Mouse (Mus musculus) granulocyte monocyte progenitor cell, adult 5-6 weeks (primary cell): ENCODE data around the gene Adamts12. TPM values are rescaled to one million over a fixed set of nuclear protein-coding genes. Genes with fewer than 3 reads are reported as not detected.

Experiments
- ATAC-seq: replicated peaks from 2 replicates; pipeline ENCODE4 v1.8.0; 2016; ENCODE audit warnings: mild to moderate bottlenecking, moderate TSS enrichment, inconsistent platforms; ENCODE audit not compliant: poor library complexity, severe bottlenecking
- total RNA-seq, 2 experiments: library from RNA; stranded (forward) in 1 of 2; stranded (reverse) in 1 of 2; fragments of 200-712, 200-1000 nt in 1 of 2; fragments of >200 nt in 1 of 2; fragmentation: Nextera tagmentation in 1 of 2; gene quantifications; 2 replicates each; pipeline ENCODE4 v1.2.3; 2014 to 2017

The Adamts12 gene
- total RNA-seq, 2 experiments from 2014 or later = not detected

DNA sequence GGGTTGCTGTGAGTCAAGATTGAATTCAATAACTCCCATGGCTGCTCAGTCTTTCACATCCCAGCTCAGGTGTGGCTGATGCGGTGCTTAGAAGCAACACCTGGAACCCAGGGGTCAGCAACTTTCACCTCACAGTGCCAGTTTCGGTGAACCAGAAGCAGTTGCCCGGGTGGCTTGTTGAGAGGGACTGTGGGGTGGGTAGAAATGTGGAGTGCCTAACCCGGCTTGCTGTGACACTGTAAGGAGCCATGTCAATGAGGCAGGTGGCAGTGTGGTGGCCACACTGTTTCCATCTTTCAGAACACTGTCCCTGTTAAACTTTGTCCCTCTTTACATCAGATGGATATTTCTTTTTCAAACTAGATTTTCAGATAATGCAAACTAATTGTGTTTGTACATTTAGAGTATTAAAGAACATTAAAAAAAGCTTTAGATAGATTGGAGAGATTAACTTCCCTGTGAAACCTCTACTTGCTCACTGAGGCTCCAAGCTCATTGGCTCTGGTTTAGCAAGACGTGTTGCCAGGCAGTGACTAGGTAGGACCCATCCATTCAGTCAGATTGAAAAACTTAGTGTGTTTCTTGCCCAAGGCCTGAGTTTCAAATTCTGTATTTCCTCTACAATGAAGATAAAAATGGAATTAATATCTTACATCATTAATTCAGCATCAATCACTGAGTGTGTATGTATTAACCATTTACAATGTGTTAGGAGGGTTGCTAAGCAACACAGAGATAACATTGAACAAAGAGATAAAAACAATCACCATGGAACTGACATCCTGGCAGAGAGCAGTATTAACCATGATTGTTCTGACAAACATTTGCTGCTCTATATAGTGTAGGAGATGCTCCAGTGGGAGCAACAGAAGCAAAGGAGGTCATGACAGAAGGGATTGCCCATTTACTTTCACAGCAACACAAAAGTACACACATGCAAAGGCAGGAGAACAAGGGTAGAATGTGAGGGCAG lies 68.3 kb downstream of the Adamts12 start:
- ATAC-seq = no peak

DNA sequence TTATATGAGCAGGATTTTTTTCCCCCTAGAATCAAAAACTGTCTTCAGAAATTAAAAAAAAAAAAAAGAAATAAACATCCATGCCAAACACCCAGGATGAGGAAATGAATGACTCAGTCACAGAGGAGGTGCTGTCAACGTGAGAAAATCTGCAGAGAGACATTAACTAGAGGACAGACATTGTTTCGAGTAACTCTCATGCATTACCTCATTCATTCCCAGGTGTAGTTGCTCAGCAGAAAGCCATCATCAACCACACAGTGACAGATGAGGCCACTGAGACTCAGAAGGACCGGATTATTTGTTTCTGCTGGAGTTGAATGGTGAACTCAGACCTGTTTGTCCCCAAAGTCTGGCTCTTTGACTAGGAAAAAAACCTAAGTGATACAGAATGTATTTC lies 81.0 kb downstream of the Adamts12 start:
- ATAC-seq = no peak

DNA sequence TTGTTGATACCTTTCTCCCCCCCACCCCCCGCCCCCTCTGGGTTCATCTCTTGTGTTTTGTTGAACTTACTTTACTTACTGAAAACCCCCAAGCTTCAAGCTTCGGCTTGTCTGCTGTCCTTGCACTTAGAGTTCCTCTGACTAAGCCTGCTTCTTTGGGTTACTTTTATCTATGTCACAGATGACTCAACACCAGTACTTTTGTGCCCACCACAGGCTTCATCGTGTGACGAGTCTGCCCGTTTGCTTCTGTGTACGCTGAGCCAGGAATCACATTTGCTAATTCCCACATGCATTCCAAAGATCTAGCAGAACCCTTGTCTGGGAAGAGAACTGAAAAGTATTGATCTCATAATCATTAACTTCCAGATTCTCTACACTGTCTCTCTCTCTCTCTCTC lies 94.8 kb downstream of the Adamts12 start:
- no peak for ATAC-seq

DNA sequence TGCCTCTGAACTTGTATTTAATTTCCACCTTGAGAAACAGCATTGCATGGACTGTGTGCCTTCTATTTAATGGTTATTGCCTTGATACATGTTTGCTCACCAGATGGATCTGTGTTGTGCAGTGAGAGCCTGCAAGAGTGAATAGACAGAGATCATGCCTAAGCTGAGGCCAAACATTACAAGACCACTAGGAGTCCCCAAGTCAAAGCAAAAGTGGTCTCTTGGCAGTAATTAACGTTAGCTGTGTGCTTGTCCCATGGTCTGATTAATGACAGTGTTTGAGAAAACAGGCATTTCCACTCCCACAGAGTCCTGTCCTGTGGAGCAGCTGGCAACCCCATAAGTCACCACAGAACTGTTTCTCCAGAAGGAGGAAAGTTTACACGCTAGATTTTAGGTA lies 96.2 kb downstream of the Adamts12 start:
- no peak for ATAC-seq

DNA sequence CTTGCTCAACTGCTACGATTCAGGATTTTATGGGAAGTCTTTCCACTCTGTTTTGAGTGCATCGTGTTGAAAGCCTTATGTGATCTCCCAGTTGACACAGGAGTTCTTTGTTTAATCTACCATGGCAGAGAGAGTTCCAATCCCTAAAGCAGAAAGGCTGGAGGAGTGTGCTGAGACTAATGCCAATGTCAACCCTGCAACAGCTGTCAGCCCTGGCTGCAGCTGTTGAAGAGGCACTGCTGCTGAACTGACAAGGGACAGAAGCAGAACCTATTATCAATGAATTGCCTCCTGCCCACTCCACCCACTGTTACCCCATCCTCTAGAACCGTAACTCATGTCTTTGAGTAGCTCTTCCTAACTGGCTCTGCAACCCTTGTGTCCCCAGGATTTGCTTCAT lies 101.3 kb downstream of the Adamts12 start:
- no peak for ATAC-seq

DNA sequence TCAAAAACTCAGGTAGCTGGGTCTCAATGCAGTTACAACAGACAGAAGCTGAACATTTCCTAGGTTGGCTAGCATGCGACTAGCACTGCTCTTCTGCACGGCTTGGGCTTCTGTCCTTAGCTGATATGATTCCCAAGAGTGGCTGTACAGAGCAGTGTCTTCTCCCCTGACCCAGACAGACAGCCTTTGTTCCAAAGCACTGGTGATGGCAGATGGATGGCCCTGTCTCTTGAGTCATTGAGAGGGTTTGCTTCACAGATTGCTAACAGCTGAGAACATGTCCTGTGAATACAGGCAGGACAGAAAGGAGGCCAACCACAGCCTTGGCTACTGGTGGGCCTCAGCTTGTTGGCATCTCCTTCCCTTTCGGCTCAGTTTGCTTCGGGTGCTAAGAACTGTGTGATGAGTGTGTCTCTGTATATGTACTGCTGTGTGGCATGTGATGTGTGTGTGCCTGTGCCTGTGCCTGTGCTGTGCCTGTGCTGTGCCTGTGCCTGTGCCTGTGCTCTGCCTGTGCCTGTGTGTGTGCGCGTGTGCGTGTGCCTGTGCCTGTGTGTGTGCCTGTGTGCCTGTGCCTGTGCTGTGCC lies 109.4 kb downstream of the Adamts12 start:
- ATAC-seq = no peak

DNA sequence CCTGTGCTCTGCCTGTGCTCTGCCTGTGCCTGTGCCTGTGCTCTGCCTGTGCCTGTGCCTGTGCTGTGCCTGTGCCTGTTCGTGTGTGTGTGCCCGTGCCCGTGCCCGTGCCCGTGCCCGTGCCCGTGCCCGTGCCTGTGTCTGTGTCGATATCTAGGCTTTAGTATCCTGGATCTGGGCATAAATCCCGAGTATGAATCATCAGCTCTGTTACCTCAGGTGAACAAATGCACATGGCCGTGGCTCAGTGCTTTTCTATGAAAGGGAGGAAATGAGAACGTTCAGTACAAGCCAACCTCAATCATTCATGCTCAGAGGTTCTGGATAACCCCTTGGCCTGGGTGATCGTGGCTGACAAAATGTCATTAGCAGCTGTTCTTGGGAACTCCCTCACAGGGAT lies 110.3 kb downstream of the Adamts12 start:
- ATAC-seq = no peak

DNA sequence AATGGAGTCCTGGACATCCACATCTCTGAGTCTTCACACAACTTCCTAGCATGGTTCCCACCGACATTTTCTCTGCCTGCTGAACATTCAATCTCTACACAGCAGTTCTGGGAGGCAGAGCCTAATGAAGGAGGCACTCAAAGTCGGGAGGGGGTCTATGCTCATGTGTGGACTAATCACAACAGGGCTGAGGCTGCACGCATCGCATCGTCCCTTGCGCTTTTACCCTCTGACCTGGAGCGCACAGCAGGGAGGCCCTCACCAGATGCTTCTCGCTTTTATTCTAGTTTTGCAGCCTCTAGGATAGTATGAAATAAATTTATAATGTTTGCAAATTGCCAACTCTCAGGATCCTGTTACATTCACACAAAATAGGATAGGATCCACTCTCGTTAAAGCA lies 112.9 kb downstream of the Adamts12 start:
- ATAC-seq = no peak

DNA sequence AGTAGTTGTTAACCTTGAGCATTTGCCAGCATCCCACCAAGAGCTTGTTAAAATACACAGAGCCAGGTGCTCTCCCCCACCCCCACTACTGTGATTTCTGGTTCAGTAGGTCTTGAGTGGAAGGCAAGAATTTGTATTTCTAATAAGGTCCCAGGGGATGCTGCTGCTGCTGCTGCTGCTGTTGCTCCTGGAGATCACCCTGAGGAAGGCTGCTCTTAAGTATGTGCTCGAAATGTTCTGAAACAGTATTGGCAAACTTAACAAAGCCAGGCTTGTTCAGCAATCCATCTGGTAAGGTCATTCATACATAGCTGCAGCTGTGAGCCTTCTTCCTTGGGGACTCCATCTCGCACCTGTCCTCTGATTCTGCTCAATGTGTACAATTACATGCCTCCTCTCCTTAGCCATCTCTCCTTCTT lies 115.2 kb downstream of the Adamts12 start:
- no peak for ATAC-seq

DNA sequence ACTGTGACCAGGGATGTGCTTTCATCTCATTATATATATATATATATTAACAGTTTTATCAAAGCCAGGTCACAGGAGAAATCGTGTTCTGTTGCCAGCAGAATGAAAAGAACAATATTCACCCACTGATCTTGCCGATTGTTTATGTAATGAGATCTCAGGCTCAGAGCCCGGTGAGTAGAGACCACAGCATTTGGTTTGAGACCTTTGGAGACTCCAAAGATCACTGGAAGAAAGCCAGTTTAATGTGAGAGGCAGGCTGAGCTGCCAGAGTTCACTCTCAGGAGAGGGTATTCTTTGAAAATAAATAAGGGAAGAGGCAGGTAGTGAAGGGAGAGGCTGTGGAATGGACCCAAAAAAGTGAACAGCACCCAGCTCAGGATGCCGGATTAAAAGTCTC lies 122.1 kb downstream of the Adamts12 start:
- ATAC-seq = no peak

DNA sequence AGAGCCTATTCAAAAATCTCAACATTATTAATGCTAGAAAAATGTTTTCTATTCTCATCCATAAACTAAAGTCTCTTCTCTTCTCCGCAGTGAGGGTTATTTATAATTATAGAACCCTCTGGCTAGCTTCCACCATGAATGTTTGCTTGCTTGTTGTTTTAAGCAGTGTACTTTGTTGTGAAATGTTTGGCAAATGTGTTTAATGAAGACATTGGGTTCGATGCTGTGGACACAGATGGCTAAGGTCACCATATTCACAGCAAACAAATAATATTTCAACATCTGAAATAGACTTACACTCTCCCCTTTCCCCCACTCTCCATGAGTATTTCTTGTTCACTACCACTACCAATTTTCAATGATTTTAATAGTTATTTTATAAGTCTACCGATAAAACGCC lies 125.9 kb downstream of the Adamts12 start:
- no peak for ATAC-seq

DNA sequence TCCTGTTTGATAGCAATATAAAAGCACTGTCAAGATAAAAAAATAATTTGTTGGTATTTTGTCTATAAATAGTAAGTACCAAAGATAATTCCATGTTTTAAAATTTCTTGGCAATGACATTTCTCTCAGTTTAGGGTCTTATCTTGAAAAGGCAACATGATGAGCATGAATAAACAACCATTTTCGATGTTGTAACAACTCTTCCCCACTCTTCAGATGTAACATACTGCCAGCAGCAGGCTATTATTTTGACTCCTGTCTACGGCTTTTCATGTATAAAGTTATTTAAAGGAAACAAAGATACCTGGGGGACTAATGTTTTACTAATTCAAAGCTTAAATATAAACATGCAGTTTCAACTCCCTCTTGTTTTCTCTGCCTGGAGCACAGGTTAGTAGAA lies 128.2 kb downstream of the Adamts12 start:
- ATAC-seq = no peak

DNA sequence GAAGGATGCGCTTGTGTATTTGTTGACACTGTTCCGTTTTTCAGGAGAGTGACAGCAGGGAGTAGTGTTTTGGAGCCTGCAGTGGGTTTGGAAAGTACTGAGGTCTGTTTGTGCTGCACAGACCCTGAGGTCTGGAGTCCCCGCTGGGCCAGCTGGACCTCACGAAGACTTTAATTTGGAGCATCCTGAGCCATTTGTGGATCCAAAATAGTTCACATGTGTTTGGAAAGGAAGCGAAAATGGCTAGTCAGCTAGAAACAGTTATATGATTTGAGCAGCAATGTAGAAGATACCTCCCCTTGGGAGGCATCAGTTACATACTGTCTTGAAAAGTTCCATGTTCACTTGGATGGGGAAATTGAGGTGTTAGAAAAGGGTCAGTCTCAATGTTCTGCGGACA lies 132.5 kb downstream of the Adamts12 start:
- ATAC-seq = no peak

DNA sequence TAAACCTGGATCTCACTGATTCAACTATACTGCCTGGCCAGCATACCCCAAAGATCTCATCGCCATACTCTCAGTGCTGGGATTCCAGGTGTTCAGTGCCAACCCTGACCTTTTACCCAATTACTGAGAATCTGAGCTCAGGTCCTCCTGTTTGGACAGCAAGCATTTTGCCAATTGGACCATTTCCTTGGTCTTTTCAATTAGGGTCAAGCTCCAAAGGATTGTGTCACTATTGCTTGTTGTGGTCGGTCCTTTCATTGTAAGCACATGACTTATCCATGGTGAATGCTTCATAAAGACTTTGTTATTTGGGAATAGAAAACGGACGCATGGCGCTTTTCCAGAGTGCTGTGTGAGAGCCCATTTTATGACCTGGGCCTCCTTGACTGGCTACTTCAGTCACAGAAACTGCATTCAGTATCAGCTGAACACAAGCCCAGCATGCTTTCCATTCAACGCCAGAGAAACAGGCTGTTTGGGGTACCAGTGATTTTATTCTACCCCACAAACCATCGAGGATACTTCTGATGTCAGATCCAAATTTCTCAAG lies 133.7 kb downstream of the Adamts12 start:
- no peak for ATAC-seq

DNA sequence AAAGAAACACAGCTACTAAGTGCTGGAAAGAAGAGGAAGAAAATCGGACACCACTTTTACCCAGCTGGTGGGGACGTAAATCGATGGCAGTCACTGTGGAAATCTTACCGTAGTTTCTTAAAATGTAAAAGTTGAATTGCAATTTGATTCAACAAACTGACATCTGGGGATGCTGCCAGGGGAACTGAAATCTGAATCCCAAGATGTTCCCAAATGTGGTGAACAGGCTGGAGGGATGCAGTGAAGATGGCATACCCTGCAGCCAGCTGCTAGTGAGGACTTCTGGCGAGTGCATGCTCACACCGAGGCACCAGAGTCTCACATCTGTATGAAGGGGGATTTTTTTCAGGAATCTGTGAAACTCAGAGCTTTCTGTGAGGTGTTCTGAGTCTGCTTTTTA lies 138.5 kb downstream of the Adamts12 start:
- ATAC-seq = no peak

DNA sequence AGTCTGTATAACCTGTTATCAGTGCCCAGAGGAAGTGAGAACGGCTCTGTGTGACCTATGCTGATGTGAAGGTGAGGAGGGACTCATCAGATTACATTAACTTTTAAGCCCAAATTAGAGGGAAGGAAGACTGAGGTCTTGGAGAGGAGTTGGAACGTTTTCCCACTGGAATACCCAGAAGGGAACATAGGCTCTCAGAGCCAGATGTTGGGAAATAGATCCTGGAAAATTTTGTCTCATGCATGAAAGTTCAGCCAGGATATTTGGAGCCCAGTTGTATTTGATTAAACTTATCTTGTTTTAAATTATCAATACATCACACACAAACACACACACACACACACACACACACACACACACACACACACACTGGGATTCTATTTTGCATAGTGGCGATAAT lies 140.3 kb downstream of the Adamts12 start:
- no peak for ATAC-seq

DNA sequence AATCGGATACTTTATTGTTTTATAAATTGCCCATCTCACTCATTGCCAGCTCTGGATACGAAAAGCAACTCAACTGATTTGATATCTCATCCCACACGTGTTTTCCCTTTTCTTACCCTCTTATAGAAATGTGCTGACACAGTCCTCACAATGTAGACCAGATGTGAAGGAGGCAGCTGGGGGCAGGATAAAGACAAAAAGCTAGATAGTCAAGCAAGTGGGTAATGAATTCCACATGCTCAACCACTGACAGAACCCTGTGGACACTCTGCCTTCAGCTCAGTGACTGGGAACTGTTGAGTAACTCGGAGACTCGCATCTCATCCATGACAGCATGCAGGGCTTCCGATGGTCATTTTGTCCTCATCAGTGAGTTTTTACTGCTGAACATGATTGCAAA lies 146.4 kb downstream of the Adamts12 start:
- no peak for ATAC-seq

DNA sequence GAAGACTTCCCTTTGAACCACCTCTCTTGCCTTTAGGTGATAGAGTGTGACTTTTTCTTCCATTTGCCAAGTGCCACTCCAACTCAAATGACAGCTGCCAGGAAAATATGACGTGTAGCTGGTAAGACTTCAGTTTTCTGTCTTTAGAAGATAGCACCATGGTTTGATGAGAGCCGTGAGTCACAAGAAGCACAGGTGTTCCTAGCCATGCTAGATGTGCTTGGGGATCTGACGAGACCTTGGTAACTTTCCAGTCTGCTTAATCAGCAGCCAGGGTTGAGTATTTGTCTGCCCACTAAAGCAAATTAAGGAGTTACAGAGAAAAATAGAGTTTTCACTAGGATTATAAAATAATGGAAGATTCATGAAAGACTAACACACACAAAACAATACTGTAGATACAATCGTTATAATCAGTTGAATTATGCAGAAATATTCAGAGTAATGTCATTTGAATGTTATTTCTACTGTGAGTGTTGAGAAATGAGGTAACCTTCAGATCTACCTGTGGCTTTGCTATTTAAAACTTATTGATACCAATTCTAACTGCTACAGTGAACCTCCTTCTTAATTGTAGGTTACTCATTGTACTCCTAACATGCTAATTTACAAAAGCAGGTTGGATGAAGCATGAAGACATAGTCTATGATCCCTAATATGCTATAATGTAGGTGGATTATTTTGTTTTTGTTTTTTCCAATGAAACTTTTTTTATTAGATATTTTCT lies 169.5 kb downstream of the Adamts12 start:
- no peak for ATAC-seq

DNA sequence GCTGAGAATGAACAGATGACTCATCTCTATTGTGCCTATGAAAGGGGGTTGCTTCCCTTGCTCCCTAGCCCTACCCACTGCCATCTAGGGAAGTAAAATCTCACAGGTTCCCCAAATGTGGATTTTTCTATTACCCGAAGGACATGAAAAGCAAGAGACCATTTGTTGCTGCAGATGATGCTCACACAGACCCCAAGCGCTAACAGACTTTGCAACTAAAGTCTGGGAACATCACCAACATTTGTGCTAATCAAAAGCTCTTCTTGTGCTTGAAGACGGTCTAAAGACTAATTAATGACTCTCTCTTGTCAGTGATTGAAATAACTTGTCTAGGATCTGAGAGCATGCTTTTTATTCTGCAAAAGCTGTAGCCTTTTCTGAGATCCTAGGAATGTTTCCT lies 175.8 kb downstream of the Adamts12 start:
- ATAC-seq = no peak

DNA sequence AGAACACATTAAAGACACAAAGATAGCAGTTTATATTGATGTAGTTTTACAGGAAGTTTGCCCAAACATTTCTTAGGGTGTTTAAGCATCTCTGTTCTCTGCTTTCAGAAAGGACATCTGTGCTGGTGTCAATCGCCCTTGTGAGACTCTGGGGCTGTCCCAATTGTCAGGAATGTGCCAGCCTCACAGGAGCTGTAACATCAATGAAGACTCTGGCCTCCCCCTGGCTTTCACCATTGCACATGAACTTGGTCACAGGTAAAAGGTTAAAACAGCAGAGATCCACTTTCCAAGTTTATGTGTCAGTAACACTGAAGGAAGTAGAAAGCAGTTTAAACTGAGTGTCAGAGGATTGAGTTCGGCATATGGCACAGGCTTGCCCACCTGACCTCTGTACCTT lies 176.7 kb downstream of the Adamts12 start:
- no peak for ATAC-seq

DNA sequence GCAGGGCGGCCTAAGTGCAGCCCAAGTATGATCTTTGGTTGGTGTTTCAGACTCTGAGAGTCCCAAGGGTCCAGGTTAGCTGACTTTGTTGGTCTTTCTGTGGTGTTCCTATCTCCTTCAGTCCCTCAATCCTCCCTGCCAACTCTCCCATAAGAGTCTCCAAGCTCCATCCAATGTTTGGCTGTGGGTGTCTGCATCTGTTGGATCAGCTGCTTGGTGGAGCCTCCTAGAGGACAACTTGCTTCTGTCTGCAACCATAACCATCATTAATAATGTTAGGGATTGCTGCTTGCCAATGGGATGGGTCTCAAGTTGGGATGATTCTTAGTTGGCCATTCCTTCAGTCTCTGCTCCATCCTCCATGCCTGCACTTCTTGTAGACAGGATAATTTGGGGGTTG lies 181.8 kb downstream of the Adamts12 start:
- no peak for ATAC-seq
